Mouse (Mus musculus) ES-Bruce4 (cell line): ENCODE measurements around the gene Papss1.

Experiments
- CTCF ChIP-seq: IDR thresholded peaks from one replicate; pipeline ENCODE4 v1.8.1; 2011; ENCODE audit warnings: low read depth, low read length
- POLR2A ChIP-seq: IDR thresholded peaks from one replicate; pipeline ENCODE4 v1.8.1; 2011; ENCODE audit warnings: low read length; ENCODE audit not compliant: insufficient read depth

GRCm38 (mm10) chr3:131637664-131638063 lies 73.1 kb downstream of the Papss1 start:
- no peak for TF ChIP-seq CTCF
- TF ChIP-seq POLR2A = no peak
